9 mouse cellular contexts compared by ENCODE assay signal in the genomic region with DNA sequence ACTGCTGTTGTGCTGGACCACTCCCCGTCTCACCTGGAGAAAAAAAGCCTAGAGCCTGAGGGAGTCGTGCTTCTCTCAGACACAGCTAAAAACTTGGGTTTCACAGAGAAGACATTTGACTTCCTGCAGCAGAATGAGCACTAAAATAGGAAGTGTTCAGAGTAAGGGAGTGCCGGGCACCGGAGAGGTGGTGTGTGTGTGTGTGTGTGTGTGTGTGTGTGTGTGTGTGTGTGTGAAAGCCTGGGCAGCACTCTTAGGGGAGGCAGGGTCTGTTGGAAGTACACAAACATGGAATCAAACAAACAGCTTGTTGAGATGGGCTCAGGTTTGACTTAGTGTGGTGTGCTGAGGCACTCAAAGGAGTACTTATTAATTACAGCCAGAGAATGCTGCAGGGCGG. TPM values are rescaled to one million over a fixed set of nuclear protein-coding genes. Genes with fewer than 3 reads are reported as not detected.
DNase-seq lines count a peak whose midpoint lies in the region; ATAC-seq lines count a peak whose summit lies in the region.
"Had no signal": no experiment of that assay in that cellular context is flagged by ENCODE, and none has a peak within 500 bp of the region (broad histone marks: within the 10 kb centered on the region; RNA-seq: fewer than 3 reads in every experiment).

No protein-coding gene starts in this region.

- peaks cover 13% of the 10 kb centered on the region for H3K36me3 ChIP-seq in heart, embryonic 10.5 days
- peaks cover 9% of the 10 kb centered on the region for H3K36me3 ChIP-seq in intestine, embryonic 14.5 days (ENCODE audit: control insufficient read depth, insufficient read depth, low read length)
- H3K36me3 ChIP-seq in midbrain, embryonic 13.5 days = peaks cover 8% of the 10 kb centered on the region

- peaks cover 12% of the 10 kb centered on the region for H3K4me1 ChIP-seq in heart, embryonic 10.5 days
- H3K4me1 ChIP-seq in intestine, embryonic 14.5 days (replicated peaks; ENCODE audit: control insufficient read depth, insufficient read depth, low read length) = peaks cover 12% of the 10 kb centered on the region
- peaks cover 15% of the 10 kb centered on the region for H3K4me1 ChIP-seq in midbrain, embryonic 13.5 days (replicated peaks)

- no peak overlapping the region for H3K27ac ChIP-seq in heart, embryonic 10.5 days
- H3K27ac ChIP-seq in intestine, embryonic 14.5 days (ENCODE audit: low read depth) = no peak overlapping the region
- H3K27ac ChIP-seq in midbrain, embryonic 13.5 days = no peak overlapping the region

- WGBS in heart, embryonic 10.5 days = 41% methylated on average over 5 of the region's 5 CpGs
- 46% methylated on average over 5 of the region's 5 CpGs for WGBS in intestine, embryonic 14.5 days
- WGBS in midbrain, embryonic 13.5 days = 60% methylated on average over 5 of the region's 5 CpGs

- no peaks in the 10 kb centered on the region for H3K27me3 ChIP-seq in heart, embryonic 10.5 days (ENCODE audit: insufficient read depth, poor library complexity, severe bottlenecking)
- H3K27me3 ChIP-seq in intestine, embryonic 14.5 days (replicated peaks; ENCODE audit: control insufficient read depth, insufficient read depth, low read length) = no peaks in the 10 kb centered on the region
- H3K27me3 ChIP-seq in midbrain, embryonic 13.5 days = no peaks in the 10 kb centered on the region
- H3K27me3 ChIP-seq: Patski had no signal

- H3K4me3 ChIP-seq in heart, embryonic 10.5 days = peak overlapping the region; percentile 78
- H3K4me3 ChIP-seq in intestine, embryonic 14.5 days (ENCODE audit: low read depth, low read length) = peak overlapping the region; percentile 96
- peak overlapping the region; percentile 96 for H3K4me3 ChIP-seq in midbrain, embryonic 13.5 days (replicated peaks)

- peak overlapping the region; percentile 60 for H3K9ac ChIP-seq in intestine, embryonic 14.5 days (ENCODE audit: low read length)
- peak overlapping the region; percentile 92 for H3K9ac ChIP-seq in midbrain, embryonic 13.5 days (replicated peaks)

- ATAC-seq in intestine, embryonic 14.5 days (replicated peaks; ENCODE audit: low FRiP score, low TSS enrichment, low read depth) = no peak
- ATAC-seq in midbrain, embryonic 13.5 days = no peak
- ATAC-seq: Patski had no signal

- no peak for DNase-seq in heart, embryonic 10.5 days (ENCODE audit: low spot score)
- no peak for DNase-seq in heart, postnatal 36 days
- DNase-seq in c-Kit-positive CD71-positive TER-119-positive erythroid progenitor cells, embryonic 14.5 days (ENCODE audit: low spot score) = peak; percentile 10
- DNase-seq in intestine, embryonic 14.5 days (ENCODE audit: low spot score) = no peak
- DNase-seq in thymus, postnatal 0 days (ENCODE audit: low spot score) = peak; percentile 64
- DNase-seq in cerebellum, adult 11-12 months = no peak
- DNase-seq in ovary, adult 18-20 months (ENCODE audit: low spot score) = no peak

- no peaks in the 10 kb centered on the region for H3K9me3 ChIP-seq in heart, embryonic 10.5 days
- H3K9me3 ChIP-seq in intestine, embryonic 14.5 days (ENCODE audit: control insufficient read depth, low read length) = no peaks in the 10 kb centered on the region
- no peaks in the 10 kb centered on the region for H3K9me3 ChIP-seq in midbrain, embryonic 13.5 days

- intact Hi-C loops in heart, postnatal 36 days (cut with DNase I) = no loop called here

- H3K4me2 ChIP-seq in intestine, embryonic 14.5 days (ENCODE audit: low read length) = peak overlapping the region; percentile 95
- peak overlapping the region; percentile 95 for H3K4me2 ChIP-seq in midbrain, embryonic 13.5 days (replicated peaks)

RNA-seq across cellular contexts. Expression of a gene that starts 4.1 kb away (rescaled TPM):
- 58.7 and 65.0 TPM in 2 replicates for polyA plus RNA-seq in heart, embryonic 10.5 days (2016; fragmentation: Nextera tagmentation; extraction: Ambion mirVana)
- total RNA-seq in heart, postnatal 36 days (2021) = 10 to 100 TPM; 17.6 to 21.0 TPM
- polyA plus RNA-seq in intestine, embryonic 14.5 days (2014; fragmentation: Nextera tagmentation; extraction: Ambion mirVana) = 65.9 and 69.4 TPM in 2 replicates
- 44.2 and 48.4 TPM in 2 replicates for polyA plus RNA-seq in midbrain, embryonic 13.5 days (2015; fragmentation: Nextera tagmentation; extraction: Ambion mirVana)
- 80.0 and 80.8 TPM in 2 replicates for polyA plus RNA-seq in thymus, postnatal 0 days (2015; fragmentation: Nextera tagmentation; extraction: Ambion mirVana)

RNA-seq across cellular contexts. Expression of a gene that starts 5.0 kb away (rescaled TPM):
- polyA plus RNA-seq in heart, embryonic 10.5 days (2016; fragmentation: Nextera tagmentation; extraction: Ambion mirVana) = 20.5 and 23.6 TPM in 2 replicates
- 10 to 100 TPM; 17.0 to 20.4 TPM for total RNA-seq in heart, postnatal 36 days (2021)
- 27.8 and 29.1 TPM in 2 replicates for polyA plus RNA-seq in intestine, embryonic 14.5 days (2014; fragmentation: Nextera tagmentation; extraction: Ambion mirVana)
- 27.0 and 28.3 TPM in 2 replicates for polyA plus RNA-seq in midbrain, embryonic 13.5 days (2015; fragmentation: Nextera tagmentation; extraction: Ambion mirVana)
- 67.8 and 68.4 TPM in 2 replicates for polyA plus RNA-seq in thymus, postnatal 0 days (2015; fragmentation: Nextera tagmentation; extraction: Ambion mirVana)

RNA-seq across cellular contexts. Expression of a gene that starts 49.8 kb away (rescaled TPM):
- polyA plus RNA-seq in heart, embryonic 10.5 days (2016; fragmentation: Nextera tagmentation; extraction: Ambion mirVana) = 0.63 and 1.1 TPM in 2 replicates
- total RNA-seq in heart, postnatal 36 days (2021) = under 1 TPM in 1 of 2 experiments, not detected in 1; 0.89 TPM
- polyA plus RNA-seq in intestine, embryonic 14.5 days (2014; fragmentation: Nextera tagmentation; extraction: Ambion mirVana) = 0.73 and 1.5 TPM in 2 replicates
- 1.1 and 1.8 TPM in 2 replicates for polyA plus RNA-seq in midbrain, embryonic 13.5 days (2015; fragmentation: Nextera tagmentation; extraction: Ambion mirVana)
- 1.8 and 2.0 TPM in 2 replicates for polyA plus RNA-seq in thymus, postnatal 0 days (2015; fragmentation: Nextera tagmentation; extraction: Ambion mirVana)

Comparison
In these comparisons a context has a peak if more than half of its experiments do, and no peak if none do; other contexts are left out.
1. DNase-seq: peak in c-Kit-positive CD71-positive TER-119-positive erythroid progenitor cells, embryonic 14.5 days (single experiment) and thymus, postnatal 0 days (single experiment); none in heart, embryonic 10.5 days (single experiment), heart, postnatal 36 days (0 of 2), intestine, embryonic 14.5 days (single experiment), cerebellum, adult 11-12 months (single experiment) and ovary, adult 18-20 months (single experiment).
2. Peak in every context shown above with its lines, with median percentiles within 50 percentile points of each other: H3K4me3 ChIP-seq.